Mouse (Mus musculus) ovary, postnatal 36 days (tissue): ENCODE measurements around the gene Actn1.

Experiments used
- DNase-seq: peaks from one replicate; pipeline ENCODE4 v3.0.0; 2022; ENCODE audit warnings: low spot score, mixed read lengths

Gene Actn1

DNA sequence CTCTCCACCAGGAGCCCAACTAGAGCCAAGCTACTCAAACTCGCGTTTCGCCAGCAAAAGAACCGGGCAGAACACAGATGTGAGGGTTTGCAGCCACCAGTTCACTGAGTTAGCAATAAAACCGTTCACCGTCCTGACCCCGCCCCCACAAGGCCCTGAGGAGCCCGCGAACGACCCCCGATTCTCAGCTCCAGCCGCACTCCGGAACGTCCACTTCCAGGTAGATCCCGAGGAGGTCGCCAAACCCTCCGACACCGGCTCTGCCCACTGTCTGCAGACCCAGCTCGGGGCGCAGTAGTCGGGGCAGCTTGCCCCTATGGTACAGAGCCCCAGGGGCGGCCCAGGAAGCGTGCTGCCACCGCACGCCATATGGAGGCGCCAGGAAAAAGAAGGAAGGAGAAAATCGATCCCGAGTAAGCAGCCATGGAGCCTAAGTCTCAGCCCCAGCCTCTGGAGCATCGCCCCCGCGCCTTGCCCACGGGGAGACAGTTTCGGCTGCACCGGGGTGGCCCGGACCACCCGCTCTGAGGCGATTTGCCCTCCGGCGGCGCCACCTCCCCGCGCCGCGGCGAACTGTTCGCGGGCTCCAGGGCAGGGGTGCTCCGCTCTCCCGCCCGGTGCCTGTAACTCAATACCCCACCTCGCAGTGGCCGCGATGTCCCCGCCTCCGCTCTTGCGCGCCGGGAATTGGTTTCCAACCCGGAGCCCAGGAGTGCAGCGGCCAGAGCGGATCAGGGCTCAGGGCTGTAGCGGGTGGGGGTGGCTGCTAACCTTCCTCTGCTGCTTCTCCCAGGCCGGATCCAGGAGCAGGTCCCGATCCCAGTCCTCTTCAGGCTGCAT is 735 bp downstream of the Actn1 start:
- peak; percentile 81 for DNase-seq

DNA sequence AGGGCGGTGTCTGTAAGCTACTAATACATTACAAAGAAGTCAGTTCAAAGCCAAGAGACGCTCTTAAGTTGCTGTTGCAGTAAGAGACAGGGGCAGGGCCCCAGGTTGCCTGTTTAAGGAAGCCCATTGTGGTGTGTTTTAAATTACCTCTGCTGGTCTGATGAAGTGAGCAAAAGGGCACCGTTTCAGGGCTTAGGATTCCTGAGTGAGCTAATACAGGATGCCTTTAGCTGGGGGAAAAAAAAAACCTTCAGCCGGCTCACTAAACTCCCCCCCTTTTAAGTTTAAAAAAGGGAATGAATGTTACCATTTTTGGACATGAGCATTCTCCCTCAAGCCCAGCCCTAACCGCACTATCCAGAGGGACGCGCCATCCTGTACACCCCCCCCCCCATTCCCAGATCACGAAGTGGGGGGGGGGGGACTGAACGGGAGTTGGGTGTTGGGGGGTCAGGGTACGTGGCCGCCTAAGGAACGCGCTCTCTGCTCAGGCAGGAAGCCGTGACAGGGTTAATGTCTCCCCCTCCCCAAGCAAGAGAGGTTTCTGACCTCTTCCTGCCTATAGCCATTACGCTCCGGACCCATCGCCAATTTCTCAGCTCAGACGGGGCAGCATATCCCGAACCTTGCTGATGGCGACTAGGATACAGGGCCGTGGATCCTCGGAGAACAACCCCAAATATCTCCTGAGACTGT is 1.5 kb downstream of the Actn1 start:
- no peak for DNase-seq

DNA sequence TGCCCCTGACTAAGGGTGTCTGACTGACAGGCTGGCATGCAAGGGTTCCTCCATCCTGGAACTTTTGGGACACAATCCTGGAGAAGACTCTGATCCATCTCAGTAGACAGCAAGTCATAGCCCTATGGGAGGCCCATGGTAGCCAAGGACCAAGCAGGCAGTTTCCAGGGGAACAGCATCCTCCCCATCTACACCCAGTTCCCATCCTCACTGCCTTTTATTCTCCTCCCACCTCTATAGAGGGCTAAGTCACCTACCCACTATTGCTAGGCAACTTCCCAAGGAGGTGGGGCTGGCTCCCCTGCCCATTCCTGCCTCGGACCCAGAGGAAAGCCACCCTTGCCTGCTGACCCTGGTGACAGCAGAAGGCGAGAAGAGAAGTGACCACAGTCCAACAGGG is 8.2 kb downstream of the Actn1 start:
- DNase-seq, result no peak

DNA sequence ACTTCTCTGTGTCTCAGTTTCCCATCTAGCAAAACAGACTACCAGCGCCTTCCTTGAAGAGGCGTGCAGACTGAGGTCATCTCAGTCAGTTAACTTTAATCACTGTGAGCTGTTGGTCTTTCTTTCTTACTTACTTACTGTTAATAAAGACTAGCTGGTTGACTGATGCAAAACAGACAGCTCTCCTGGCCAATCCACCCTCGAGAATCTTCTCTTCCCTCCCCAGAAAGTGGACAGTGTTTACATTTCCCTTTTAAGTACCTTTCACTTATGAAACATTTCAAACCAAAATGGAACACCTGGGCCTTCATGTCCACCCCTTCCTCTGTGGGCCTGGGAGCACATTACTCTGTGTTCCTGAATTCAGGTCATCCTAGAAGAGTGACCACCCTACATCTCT is 8.6 kb downstream of the Actn1 start:
- no peak for DNase-seq

DNA sequence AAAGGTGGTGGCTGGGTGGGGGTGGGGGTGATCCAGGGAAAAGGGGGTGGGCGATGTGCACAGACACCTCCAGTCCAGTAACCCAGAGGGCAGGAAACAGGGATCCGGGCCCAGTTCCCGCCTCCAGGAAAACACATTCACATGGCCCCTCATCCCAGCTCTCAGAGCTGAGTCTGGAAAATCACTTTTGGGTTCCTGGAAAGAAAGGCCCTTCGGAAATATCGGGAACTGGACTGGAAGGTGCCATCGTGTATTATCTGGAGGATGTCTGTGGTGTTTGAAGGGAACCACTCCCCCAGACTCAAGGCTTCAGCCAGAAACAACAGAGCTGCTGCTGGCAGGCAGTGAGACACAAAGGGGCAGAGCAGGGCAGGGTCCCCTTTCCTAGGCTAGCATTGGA is 10.6 kb downstream of the Actn1 start:
- DNase-seq, result no peak

DNA sequence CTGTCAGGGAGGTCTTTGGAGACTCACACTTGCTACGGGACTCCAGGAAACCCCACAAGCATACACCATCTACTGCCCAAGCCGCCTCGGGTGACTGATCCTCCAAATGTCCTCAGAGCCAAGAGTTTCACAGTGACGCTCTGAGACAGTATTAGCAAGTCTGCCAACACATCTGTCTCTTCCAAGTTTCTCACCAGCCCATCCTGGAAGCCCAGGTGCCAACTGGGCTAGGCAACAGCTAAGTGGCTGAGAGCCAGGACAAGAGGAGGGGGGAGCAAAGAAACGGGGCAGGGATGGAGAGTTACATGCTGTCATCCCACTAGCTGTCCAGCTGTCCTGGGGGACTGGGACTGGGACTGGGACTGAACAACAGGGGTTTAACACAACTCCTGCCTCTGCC is 13.1 kb downstream of the Actn1 start:
- no peak for DNase-seq

DNA sequence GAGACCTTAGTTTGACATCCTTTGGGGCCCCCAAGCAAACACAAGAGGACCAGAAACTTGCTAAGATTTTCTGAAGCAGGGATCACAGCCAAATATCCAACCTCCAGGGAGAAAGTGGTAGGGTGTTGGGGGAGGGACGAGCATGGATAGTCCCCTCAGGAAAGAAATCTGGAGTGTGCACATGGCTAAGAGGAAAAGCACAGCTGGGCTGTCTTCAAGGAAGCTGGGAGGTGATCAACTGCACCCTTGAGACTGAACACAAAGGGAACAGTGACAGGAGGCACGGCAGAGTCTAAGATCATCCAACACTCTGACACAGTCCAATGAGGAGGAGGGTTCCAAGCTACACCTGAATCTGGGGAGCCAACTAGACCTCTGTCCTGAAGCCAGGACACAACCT is 13.7 kb downstream of the Actn1 start:
- no peak for DNase-seq

DNA sequence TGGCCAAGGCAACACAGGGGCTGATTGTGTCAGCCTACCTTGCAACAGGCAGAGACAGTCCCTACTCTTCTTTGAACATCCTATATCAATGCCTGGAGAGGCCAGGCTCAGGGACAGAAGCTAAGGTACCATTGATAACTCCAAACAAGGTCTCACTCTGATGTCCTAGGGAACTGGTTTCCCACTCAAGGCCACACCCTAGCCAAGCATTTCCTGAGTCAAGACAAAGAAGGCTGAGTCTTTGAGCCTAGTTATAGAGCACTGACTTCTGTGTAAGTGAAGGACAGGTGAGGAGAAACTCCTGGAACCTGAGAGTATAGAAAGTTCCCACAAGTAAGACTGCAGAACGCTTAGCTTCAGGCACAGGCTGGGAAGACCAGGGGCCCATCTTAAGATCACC is 15.4 kb downstream of the Actn1 start:
- no peak for DNase-seq

DNA sequence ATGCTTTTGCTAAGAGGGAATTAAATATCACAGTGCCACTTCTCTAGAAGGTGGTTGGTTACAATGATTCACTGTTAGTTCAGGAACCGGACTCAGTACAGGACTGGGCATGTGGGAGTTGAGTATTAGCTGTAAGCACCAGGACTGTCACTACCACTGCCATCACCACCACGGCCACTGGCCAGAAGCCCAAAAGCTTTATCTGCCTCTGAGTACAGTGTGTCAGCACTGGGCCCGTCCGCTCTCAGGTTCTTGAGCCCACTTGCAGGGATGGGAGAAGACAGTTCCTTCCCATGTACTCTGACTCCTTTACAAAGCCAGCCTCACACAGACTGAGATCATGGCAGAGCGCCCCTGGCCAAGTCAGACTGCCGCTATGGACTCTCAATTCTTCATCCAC is 16.0 kb downstream of the Actn1 start:
- no peak for DNase-seq

DNA sequence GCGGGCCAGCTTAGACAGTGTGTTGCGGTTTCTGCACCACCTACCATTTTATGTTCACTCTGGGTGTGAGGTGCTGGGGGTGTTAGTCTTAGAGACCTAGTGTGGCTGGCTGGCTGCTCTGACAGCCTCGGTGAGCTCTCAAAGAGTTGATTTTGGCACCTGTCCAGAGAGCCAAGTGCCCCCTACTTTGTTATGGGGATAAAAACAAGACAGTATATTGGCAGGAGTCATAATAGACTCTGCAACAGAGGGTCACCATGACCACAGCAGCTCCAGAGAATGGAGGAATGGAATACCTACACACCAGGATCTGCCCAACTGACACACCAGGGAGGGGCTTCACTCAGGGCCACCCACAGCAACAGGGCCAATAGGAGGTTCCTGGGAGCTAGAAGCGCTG is 16.8 kb downstream of the Actn1 start:
- no peak for DNase-seq

DNA sequence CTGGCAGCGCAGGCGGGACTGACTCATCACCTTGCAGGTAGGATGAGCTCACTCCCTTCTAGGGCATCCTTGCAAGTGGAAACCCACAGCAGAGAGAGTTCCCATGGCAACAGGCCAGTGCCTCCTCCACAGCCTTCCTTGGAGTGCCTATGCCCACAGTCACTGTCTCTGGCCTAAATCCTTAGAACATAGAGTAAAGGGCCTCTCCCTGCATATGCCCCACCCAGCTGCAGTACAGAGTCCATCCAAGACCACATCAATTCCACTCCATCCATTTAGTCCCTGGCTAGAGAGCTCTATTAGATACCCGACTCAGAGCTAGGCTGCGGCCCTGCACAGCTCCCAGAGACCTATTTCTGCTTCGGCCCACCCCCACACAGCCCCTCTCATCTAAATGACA is 20.7 kb downstream of the Actn1 start:
- DNase-seq, result no peak

DNA sequence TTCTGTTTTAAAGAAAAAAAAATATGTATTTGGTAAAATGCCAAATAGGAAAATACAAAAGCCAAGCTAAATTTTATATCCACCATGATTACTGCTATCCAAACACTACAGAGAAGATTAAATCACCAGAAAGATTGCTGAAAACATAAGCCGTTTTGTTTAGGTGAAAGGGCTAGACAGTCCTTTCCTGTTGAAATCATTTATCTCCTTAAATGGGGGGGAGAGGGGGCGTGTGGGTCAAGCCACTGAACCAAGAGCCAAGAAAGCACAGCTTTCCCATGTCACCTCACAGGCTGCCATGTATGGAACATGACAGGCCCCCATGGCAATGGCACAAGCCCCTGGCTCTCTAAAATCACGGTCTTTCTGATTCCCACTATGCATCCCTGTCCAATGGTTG is 21.6 kb downstream of the Actn1 start:
- DNase-seq, result no peak

DNA sequence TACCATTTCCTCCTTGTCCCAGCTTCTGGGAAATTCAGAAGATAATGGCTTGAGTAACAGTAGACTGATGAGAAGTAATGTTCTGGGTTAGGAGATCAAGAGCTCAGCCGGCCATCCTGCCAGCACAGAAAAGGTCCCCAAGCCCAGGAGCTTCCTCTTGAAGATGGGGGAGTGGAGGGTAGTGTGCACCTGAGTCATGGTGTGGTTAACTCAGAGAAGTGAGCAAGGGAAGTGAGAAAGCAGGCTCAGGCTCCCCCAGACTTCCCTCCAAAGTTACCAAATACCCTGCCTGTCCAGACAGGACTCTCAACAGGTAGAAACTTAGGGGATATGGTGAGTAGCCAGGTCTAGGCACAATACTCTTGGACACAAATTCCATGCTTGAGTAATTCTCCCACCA is 24.9 kb downstream of the Actn1 start:
- DNase-seq, result no peak

DNA sequence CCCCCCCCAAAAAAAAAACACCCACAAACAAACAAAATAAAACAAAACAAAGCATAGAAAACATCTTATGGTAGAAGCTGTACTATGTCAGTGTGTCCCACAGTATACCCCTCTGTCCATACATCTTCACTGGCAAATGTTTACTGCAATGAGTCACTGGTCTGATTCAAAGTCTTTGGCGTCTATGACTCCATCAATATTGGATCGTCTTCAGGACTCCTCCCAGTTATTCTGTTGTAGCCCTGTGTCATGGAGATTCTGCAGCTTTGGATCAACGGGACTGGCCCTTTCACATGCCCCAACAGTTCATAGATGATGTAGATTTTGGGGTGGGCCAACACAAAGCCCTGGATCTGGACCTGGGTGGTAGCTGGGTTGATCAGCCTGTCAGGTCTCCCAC is 25.9 kb downstream of the Actn1 start:
- no peak for DNase-seq

DNA sequence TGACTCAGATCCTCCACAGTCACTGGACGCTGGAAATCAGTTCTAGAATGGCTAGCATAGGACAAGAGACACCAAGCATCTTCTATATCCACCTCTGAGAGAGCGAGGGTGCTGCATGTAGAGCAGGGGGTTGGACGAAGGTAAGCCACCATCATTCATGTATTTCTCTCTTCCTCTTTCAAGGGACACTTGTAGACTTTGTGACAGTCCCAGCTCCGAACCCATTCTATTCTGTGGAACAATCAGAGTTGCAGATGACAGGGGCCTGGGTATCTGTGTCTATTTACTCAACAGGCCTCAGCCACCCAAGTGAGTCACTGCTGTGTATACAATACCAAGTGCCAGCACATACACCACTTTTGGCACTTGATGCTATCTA is 27.3 kb downstream of the Actn1 start:
- DNase-seq, result no peak

DNA sequence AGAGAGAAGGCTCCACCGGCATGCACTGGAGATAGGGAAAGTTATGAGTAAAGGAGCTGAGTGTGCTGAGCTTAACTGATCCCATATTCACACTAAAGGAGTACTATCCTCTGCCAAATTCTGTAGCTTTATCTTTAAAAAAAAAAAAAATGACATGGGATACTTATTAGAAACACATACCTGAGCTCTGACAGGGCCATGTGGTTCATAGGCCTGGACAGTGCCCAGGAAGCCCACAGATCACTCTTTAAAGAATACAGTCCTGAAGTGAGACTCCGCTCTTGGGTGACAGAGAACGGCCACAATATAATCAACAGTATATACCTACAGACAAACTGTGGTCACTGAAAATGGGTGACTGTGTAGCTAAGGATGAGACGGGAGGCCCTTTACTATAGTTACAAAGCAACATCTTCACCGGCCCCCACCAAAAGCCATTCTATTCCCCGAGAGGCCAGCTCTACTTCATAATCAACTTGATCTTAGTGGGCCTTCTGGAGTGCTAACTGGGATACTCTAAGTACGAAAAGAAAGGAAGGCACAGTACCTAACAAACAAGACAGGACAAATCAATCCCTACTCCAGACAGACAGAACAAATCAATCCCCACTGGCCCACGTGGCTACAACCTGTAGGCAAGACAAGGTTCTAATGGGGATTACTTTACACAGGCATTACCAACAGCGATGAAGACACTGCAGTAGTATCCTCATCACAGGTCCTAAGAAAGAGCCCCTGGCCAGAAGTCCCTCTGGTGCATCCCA is 27.9 kb downstream of the Actn1 start:
- no peak for DNase-seq

DNA sequence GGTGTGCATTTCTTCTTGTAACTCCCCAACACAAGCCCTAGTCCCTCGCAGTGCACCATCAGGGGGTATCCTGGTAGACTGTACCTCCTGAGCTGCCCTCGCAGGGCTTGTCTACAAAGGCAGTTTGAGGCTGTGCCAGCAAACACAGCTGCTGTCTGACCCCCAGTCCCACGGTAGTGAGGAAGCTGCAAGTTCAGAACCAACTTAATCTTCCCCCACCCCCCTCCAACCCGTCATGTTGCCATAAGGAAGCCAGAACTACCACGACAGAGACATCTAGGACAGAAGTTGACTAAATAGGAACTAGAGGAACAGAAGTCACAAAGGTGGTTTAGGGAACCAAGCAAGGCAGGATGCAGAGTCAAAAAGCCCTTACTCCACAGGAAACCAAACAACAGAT is 28.9 kb downstream of the Actn1 start:
- no peak for DNase-seq

DNA sequence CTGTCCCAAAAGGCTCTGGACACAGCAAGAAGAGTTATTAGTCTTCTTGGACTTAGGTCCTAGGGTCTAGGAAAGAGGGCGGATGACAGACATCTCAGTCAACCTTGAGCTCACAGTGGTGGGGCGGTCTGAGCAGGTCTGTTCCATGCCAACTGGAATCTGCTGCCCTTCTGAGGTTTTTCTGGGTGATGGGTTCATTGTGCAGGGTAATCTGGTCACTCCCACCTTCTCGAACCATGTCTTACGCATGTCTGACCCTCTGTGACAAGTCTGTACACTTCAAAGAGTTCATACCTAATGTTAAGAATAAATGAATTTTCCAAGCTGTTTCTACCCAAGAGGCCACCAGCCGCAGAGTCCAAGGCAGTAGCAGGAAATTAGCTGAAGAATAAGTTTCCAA is 29.3 kb downstream of the Actn1 start:
- DNase-seq, result no peak

DNA sequence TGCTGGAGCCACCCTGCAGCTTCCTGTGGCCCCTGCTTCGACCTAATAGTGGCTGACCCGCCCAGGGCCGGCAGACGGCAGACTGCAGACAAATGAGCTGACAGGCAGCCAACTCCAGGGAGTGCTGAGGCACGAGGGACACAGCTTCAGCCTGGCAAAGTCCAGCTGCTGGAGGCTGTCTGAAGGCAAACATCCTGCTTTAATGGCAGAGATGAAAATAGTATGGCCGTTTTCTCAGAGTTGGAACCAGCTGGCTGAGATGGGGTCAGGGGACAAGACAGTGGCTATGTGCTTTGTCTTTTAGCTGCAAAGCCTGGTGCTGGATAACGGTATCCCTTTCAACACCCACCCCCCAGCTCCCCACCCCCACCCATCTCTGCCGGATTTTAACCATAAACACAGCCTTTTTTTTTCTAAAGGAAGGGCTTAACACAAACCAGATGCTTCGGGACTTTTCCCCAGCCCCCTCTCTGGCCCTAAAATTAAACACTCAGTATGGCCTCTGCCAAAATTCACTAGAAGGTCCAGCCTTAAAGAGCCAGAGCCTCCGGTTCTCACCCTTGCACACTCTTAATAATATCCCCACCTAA is 30.0 kb downstream of the Actn1 start:
- peak; percentile 76 for DNase-seq

DNA sequence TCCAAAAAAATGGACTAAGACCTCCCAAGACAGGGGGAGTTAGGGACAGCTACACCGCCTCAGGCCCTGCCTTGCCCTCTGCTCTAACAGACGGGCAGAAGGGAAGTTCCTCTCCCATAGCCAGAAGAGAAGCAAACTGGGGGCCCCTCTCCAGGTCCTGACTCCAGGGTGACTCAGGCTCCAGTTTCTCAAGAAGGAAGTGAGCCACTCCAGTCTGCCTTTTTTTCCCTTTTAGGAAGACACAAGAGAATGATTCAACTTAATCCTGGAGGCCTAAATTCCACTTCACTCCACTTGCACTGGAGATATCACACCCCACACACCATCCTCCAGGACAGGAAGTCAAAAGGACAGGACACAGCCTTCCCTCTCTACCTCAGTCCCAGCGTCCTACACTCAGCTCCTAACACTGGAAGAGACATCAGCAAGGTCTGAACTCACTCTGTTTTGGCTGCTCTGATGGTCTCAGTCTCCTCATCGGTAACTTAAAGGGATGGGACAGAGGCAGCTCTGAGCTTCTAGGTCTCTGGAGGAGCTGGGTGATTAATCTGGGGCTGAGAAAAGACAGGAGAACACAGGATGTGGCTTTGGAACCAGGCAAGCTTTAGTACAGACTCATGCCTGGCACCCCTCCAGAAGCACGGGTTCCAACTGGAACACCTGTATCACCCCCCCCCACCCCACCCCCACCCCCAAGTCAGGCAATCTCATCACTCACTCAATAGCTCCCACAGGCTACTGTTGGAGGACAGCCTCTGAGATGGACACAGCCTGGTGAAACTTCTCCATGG is 31.0 kb downstream of the Actn1 start:
- no peak for DNase-seq

DNA sequence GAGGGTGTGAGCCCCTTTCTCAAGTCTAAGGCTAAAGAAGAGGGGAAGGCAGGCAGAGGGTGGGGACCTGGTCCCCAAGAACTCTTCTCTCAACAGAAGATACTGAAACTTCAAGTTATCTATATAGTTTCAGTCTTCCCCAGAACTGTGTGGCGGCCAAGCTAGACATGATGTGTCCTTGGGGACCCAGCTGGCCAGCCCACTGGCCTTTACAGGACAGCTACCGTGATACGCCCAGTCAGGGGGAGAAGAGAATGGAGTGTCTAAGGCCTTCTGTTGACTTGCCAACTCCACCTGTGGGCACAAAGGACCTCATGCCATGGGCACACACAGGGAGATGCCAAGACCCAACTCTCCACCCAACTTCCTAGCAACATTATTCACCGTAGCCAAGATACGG is 31.8 kb downstream of the Actn1 start:
- DNase-seq, result no peak

DNA sequence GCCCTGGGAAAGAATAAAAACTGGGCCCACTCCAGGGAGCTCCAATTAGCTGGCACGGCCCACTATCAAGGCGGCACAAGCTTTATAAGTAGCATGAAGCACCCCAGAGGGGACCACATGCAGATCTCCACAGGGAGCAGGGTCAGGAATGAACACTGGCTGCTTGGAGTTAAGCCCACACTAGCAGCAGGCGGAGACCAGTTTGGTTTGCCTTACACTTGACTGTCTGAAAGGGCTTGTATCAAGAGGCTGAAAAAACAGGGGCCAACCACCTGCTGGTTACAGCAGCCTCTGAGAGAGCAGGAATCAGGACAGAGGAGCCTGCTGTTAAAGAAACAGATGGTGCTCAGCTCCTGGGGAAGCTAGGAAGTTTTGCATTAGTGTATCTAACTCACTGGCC is 32.3 kb downstream of the Actn1 start:
- no peak for DNase-seq
